Mouse (Mus musculus): ENCODE measurements around the gene Mapk6. TPM values are rescaled to one million over a fixed set of nuclear protein-coding genes. Genes with fewer than 3 reads are reported as not detected.
"Not testable (repeated sequence)": the region's sequence is repeated elsewhere in the genome, so short reads cannot be mapped to it uniquely, and the experiment has no call there.

Mapk6 gene
- total RNA-seq, 4 experiments from 2014 or later: 31.4 to 49.5 (median 36.9) TPM

- no peak for DNase-seq
Observed at GRCm38 (mm10) chr9:75382825-75383224, 27.0 kb downstream of the Mapk6 start.

GRCm38 (mm10) chr9:75378774-75379173 lies 31.0 kb downstream of the Mapk6 start:
- no peak for DNase-seq

GRCm38 (mm10) chr9:75376428-75376827 lies 33.4 kb downstream of the Mapk6 start:
- no peak for DNase-seq

- no peak for DNase-seq
Observed at GRCm38 (mm10) chr9:75375606-75376005, 34.2 kb downstream of the Mapk6 start.

GRCm38 (mm10) chr9:75368779-75369178 lies 41.0 kb downstream of the Mapk6 start:
- DNase-seq: no peak

GRCm38 (mm10) chr9:75366191-75366590 lies 43.6 kb downstream of the Mapk6 start:
- DNase-seq: peak; percentile 41

GRCm38 (mm10) chr9:75365195-75365594 lies 44.6 kb downstream of the Mapk6 start:
- no peak for DNase-seq

- not testable (repeated sequence) for DNase-seq
Observed at GRCm38 (mm10) chr9:75363702-75364101, 46.1 kb downstream of the Mapk6 start.

- peak; percentile 39 for DNase-seq
Observed at GRCm38 (mm10) chr9:75363001-75363400, 46.8 kb downstream of the Mapk6 start.

- DNase-seq: no peak
Observed at GRCm38 (mm10) chr9:75362201-75362600, 47.6 kb downstream of the Mapk6 start.

GRCm38 (mm10) chr9:75361699-75362098 lies 48.1 kb downstream of the Mapk6 start:
- peak; percentile 39 for DNase-seq

GRCm38 (mm10) chr9:75357087-75357654 lies 52.6 kb downstream of the Mapk6 start:
- DNase-seq: no peak

- DNase-seq: no peak
Observed at GRCm38 (mm10) chr9:75355783-75356182, 54.0 kb downstream of the Mapk6 start.

- no peak for DNase-seq
Observed at GRCm38 (mm10) chr9:75353094-75353493, 56.7 kb downstream of the Mapk6 start.

- DNase-seq: peak; percentile 25
Observed at GRCm38 (mm10) chr9:75348641-75349040, 61.2 kb downstream of the Mapk6 start.

- peak; percentile 23 for DNase-seq
Observed at GRCm38 (mm10) chr9:75348066-75348465, 61.7 kb downstream of the Mapk6 start.

- no peak for DNase-seq
Observed at GRCm38 (mm10) chr9:75347458-75347857, 62.3 kb downstream of the Mapk6 start, which contains the start of gene Bcl2l10. TSS of gene Bcl2l10 (plus strand) at chr9:75347758.

GRCm38 (mm10) chr9:75342433-75342832 lies 67.4 kb downstream of the Mapk6 start:
- DNase-seq: no peak

GRCm38 (mm10) chr9:75338016-75338415 lies 71.8 kb downstream of the Mapk6 start:
- no peak for DNase-seq

GRCm38 (mm10) chr9:75334440-75334839 lies 75.4 kb downstream of the Mapk6 start:
- DNase-seq: no peak

- DNase-seq: no peak
Observed at GRCm38 (mm10) chr9:75330821-75331220, 79.0 kb downstream of the Mapk6 start.

GRCm38 (mm10) chr9:75328047-75328446 lies 81.8 kb downstream of the Mapk6 start:
- no peak for DNase-seq

- no peak for DNase-seq
Observed at GRCm38 (mm10) chr9:75322099-75322885, 87.5 kb downstream of the Mapk6 start.

- no peak for DNase-seq
Observed at GRCm38 (mm10) chr9:75319365-75319764, 90.4 kb downstream of the Mapk6 start.

Data from adrenal gland, adult 8-10 months (tissue).